Mouse (Mus musculus) G1E (cell line): Measurements from ENCODE around the gene Gpx1. TPM values are rescaled to one million over a fixed set of nuclear protein-coding genes. Genes with fewer than 3 reads are reported as not detected.

Source experiments
- ATAC-seq: 2 replicates; pipeline ENCODE4 v1.8.0; 2016; ENCODE audit warnings: mild to moderate bottlenecking; ENCODE audit not compliant: insufficient number of reproducible peaks, poor library complexity, low FRiP score, severe bottlenecking; ENCODE audit errors: extremely low read depth
- DNase-seq: peaks from one replicate; pipeline ENCODE4 v3.0.0; 2012; ENCODE audit warnings: low spot score
- H3K27me3 ChIP-seq: 2 replicates; pipeline ENCODE4 v1.6.1; 2012; ENCODE audit warnings: mild to moderate bottlenecking, low read length, inconsistent platforms; ENCODE audit not compliant: insufficient read depth
- H3K36me3 ChIP-seq: replicated peaks from 2 replicates; pipeline ENCODE3; 2012; ENCODE audit warnings: mild to moderate bottlenecking, inconsistent platforms
- H3K4me1 ChIP-seq: 2 replicates; pipeline ENCODE4 v1.6.1; 2012; ENCODE audit warnings: low read depth, low read length, inconsistent platforms, mixed read lengths; ENCODE audit not compliant: insufficient read depth
- H3K4me3 ChIP-seq: 2 replicates; pipeline ENCODE4 v1.5.1; 2012; ENCODE audit warnings: low read depth, mild to moderate bottlenecking, inconsistent platforms, low read length, moderate library complexity, mixed read lengths
- H3K9me3 ChIP-seq: replicated peaks from 2 replicates; pipeline ENCODE4 v1.6.1; 2012; ENCODE audit warnings: inconsistent platforms
- CTCF ChIP-seq: IDR thresholded peaks from 2 replicates; pipeline ENCODE4 v1.5.1; 2012; ENCODE audit warnings: low read depth, low read length, inconsistent platforms, mixed read lengths
- GATA1 ChIP-seq: IDR thresholded peaks from 2 replicates; pipeline ENCODE4 v1.6.1; 2012; ENCODE audit warnings: borderline replicate concordance, low read length, inconsistent platforms, mixed read lengths
- GATA2 ChIP-seq: IDR thresholded peaks from 2 replicates; pipeline ENCODE4 v1.6.1; 2012; ENCODE audit warnings: low read depth, low read length, inconsistent platforms, borderline replicate concordance
- POLR2AphosphoS5 ChIP-seq: IDR thresholded peaks from 2 replicates; pipeline ENCODE4 v1.6.1; 2012; ENCODE audit warnings: low read depth, low read length, inconsistent platforms; ENCODE audit not compliant: insufficient replicate concordance
- TAL1 ChIP-seq: conservative IDR thresholded peaks from 2 replicates; pipeline ENCODE4 v1.6.1; 2012; ENCODE audit warnings: low read depth, low read length, inconsistent platforms, mixed read lengths
- polyA plus RNA-seq: library from polyadenylated mRNA; stranded (reverse); fragments of >175 nt; gene quantifications from 2 replicates; pipeline ENCODE4 v1.2.3, GENCODE M21; 2012
- total RNA-seq, 2 experiments: library from RNA; stranded (forward) in 1 of 2; stranded (reverse) in 1 of 2; fragments of 200-1000 nt in 1 of 2; fragments of >200 nt in 1 of 2; fragmentation: Nextera tagmentation in 1 of 2; gene quantifications; 2 replicates each; pipeline ENCODE4 v1.2.3; 2014 to 2017

Gene Gpx1
- total and polyA plus RNA-seq, 3 experiments: 543 to 1,695 (median 1,228) TPM

DNA sequence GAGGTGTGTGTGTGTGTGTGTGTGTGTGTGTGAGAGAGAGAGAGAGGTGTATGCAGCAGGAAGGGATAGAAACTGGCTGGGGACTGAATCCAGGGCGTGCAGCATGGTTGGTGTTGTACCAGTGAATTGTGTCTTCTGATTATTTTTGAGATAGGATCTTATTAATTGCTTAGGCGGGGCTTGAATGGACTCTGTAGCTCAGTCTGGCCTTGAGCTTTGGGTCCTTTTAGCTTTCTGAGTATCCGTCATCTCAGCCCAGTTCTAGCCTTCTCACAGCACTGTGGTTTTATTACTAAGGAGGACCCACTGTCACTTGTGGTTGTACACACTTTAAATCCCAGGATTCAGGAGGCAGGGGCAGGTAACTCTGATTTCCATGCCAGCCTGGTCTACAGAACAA is 4.6 kb downstream of the Gpx1 start:
- DNase-seq (no peak), ATAC-seq (no peak)
- Histone ChIP-seq H3K4me3 (no peak overlapping the region; the same call in 1 of the 2 replicates), H3K36me3 (peaks cover 29% of the 10 kb centered on the region), H3K4me1 (peaks cover 67% of the 10 kb centered on the region), H3K27me3 (no peaks in the 10 kb centered on the region), H3K9me3 (no peaks in the 10 kb centered on the region)
- no peak for TF ChIP-seq TAL1
- no peak for TF ChIP-seq POLR2AphosphoS5
- no peak for TF ChIP-seq GATA1
- TF ChIP-seq GATA2: no peak
- no peak for TF ChIP-seq CTCF

DNA sequence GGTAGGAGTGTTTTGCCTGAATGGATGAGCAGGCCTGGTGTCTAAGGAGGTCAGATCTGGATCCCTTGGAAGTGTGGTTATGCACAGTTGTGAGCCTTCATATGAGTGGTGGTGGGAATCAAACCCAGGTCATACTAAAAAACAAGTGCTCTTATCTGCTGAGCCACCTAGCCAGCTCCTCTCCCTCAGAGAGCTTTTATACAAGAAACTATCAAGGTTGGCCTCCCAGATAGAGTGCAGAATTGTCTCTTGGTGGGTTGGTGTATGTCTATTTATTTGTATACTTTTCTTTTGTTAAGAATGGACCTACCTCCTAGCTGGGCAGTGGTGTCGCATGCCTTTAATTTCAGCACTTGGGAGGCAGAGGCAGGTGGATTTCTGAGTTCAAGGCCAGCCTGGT is 5.1 kb downstream of the Gpx1 start:
- peaks cover 26% of the 10 kb centered on the region for H3K36me3 ChIP-seq
- no peak overlapping the region for H3K4me3 ChIP-seq
- DNase-seq: no peak

DNA sequence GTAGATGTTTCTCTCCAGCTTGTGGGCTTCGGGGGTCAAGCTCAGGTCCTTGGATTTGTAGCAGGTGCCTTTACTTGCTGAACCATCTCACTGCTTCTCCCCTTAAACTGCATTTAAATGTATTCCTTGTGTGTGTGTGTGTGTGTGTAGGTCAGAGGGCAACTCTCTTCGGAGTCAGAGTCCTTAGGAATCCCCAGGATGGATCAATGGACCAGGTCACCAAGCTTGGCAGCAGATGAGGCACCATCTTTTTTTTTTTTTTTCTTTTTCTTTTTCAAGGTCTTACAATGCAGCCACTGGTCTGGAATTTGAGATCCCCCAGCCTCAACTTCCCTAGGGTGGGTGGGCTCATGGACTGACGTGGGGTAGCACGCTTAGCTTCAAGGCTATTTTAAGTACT is 5.8 kb downstream of the Gpx1 start:
- H3K27me3 ChIP-seq: no peaks in the 10 kb centered on the region
- H3K4me1 ChIP-seq: peaks cover 69% of the 10 kb centered on the region
- H3K36me3 ChIP-seq: peaks cover 26% of the 10 kb centered on the region
- ATAC-seq (no peak), DNase-seq (no peak)
- H3K4me3 ChIP-seq: no peak overlapping the region
- no peaks in the 10 kb centered on the region for H3K9me3 ChIP-seq
- no peak for TF ChIP-seq POLR2AphosphoS5
- no peak for TF ChIP-seq GATA2
- no peak for TF ChIP-seq TAL1
- no peak for TF ChIP-seq GATA1
- no peak for TF ChIP-seq CTCF

More for the DNA sequence above, 5.1 kb downstream of the Gpx1 start:
- H3K27me3 ChIP-seq: no peaks in the 10 kb centered on the region
- no peaks in the 10 kb centered on the region for H3K9me3 ChIP-seq
- no peak for ATAC-seq
- peaks cover 64% of the 10 kb centered on the region for H3K4me1 ChIP-seq
- peak; percentile 35; the same call in 1 of the 2 replicates for TF ChIP-seq TAL1
- no peak for TF ChIP-seq GATA1

DNA sequence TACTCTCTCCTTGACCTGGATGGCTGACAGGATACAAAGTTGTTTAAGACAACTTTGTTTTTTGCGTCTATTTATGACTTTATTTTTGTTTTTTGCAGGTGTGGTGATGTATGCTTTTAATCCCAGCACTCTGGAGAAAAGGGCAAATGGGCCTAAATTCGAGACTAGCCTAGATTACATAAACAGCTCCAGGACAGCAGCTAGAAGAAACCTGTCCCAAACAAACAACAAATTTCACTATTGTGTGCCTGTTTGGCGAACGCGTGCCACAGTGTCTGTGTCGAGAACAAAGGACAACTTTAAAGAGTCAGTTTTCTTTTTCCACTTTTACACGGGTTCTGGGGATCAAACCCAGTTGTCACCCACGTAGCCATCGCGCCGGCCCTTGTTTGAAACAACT is 8.3 kb downstream of the Gpx1 start:
- Histone ChIP-seq H3K4me1 (peaks cover 61% of the 10 kb centered on the region), H3K9me3 (0 out of 2 replicates have a peak, but pooled peaks cover 2% of the 10 kb centered on the region), H3K27me3 (no peaks in the 10 kb centered on the region), H3K36me3 (peaks cover 29% of the 10 kb centered on the region), H3K4me3 (peak overlapping the region; percentile 96)
- no peak for TF ChIP-seq TAL1
- no peak for TF ChIP-seq POLR2AphosphoS5
- no peak for TF ChIP-seq GATA2
- no peak for TF ChIP-seq GATA1
- no peak for TF ChIP-seq CTCF
- ATAC-seq: no peak
- no peak for DNase-seq

DNA sequence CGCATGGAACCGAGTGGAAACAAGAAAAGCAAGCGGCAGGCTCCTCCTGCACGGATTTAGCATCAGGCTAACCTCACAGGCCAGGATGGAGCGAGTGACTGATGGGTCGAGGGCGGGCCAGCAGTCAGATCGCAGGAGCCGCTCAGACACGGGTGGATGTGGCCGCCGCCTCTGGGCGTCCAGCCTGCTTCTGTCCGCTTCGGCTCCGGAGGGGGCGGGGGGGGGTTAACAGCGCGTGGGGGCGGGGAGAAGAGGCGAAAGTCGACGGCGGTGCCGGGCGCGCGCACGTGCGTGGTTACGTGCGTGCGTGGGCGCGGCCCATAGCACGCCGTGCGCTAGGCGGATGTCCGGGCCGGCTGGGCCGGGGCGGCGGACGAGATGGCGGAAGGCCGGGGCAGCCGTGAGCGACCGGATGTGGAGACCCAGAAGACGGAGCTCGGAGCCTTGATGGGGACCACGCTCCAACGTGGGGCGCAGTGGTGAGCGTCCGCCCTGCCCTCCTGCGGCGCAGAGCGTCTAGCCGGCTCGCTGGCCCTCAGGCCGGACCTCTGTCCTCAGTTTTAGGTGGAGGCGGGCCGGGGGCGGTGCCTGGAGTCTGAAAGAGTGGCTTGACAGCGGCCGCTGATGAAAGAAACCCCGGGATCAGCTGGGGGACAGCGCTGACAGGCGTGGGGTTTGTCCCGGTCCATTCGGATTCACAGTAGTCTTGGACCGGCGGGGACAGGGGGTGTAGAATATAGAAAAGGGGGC is 9.0 kb downstream of the Gpx1 start, which contains the start of gene Usp4:
Gene Usp4, plus strand, starts transcription at position 314 of the 750 bp plus-strand sequence.
- H3K9me3 ChIP-seq: 0 out of 2 replicates have a peak, but pooled peaks cover 2% of the 10 kb centered on the region
- DNase-seq: peak; percentile 89
- peak; percentile 52 for ATAC-seq
- H3K4me1 ChIP-seq: peaks cover 54% of the 10 kb centered on the region
- peaks cover 36% of the 10 kb centered on the region for H3K36me3 ChIP-seq
- H3K4me3 ChIP-seq: peak within 1 kb of the TSS; percentile 96
- no peaks in the 10 kb centered on the region for H3K27me3 ChIP-seq
- TF ChIP-seq CTCF: no peak
- TF ChIP-seq GATA2: no peak
- TF ChIP-seq POLR2AphosphoS5: no peak
- TF ChIP-seq GATA1: no peak
- no peak for TF ChIP-seq TAL1

DNA sequence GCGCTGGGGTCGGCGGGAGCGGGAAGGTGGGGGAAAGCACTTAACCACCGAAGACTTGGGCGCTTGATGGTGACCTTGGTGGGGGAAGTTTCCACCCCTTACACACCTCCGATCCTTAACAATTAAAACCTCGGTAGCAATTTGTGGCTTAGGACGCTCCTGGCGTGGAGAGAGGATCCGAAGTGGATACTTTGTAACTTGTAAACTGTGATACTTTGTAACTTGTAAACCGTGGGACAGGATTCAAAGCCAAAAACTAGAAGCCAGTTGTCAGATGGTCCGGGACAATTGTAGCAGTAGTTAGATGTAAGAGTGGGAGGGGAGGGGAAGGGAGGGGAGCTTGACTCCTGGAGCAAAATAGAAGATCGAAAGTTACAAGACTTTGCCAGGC is 9.6 kb downstream of the Gpx1 start:
- Histone ChIP-seq H3K9me3 (0 out of 2 replicates have a peak, but pooled peaks cover 2% of the 10 kb centered on the region), H3K27me3 (no peaks in the 10 kb centered on the region), H3K4me3 (peak overlapping the region; percentile 96), H3K4me1 (peaks cover 48% of the 10 kb centered on the region), H3K36me3 (peaks cover 42% of the 10 kb centered on the region)
- DNase-seq (no peak), ATAC-seq (no peak)
- TF ChIP-seq POLR2AphosphoS5 (no peak), CTCF (no peak), GATA1 (no peak)
